Mouse (Mus musculus) C2C12 (cell line): ENCODE measurements around the gene Tspo.

Experiments used
- CEBPB ChIP-seq: IDR thresholded peaks from one replicate; pipeline ENCODE4 v1.6.1; 2011; ENCODE audit warnings: low read depth, mild to moderate bottlenecking, control low read depth, moderate library complexity
- CTCF ChIP-seq: IDR thresholded peaks from one replicate; pipeline ENCODE4 v1.5.1; 2011; ENCODE audit not compliant: control insufficient read depth, insufficient read depth, insufficient read length
- USF1 ChIP-seq: IDR thresholded peaks from one replicate; pipeline ENCODE4 v1.6.1; 2011; ENCODE audit warnings: low read depth, mild to moderate bottlenecking, control low read depth, moderate library complexity

GRCm38 (mm10) chr15:83593702-83594512 lies 30.5 kb downstream of the Tspo start:
- TF ChIP-seq CTCF (no peak), USF1 (peak; percentile 80), CEBPB (no peak)
